Mouse (Mus musculus) embryonic facial prominence, embryonic 14.5 days (tissue): ENCODE measurements around the gene Lmf1. TPM values are rescaled to one million over a fixed set of nuclear protein-coding genes. Genes with fewer than 3 reads are reported as not detected.

Source experiments
- ATAC-seq: fragments of 200-750 bp; cut with Nextera tagmentation; 2 replicates; pipeline ENCODE4 v1.8.0; 2017; ENCODE audit warnings: low read depth, moderate number of reproducible peaks, moderate TSS enrichment
- DNase-seq: peaks from one replicate; pipeline ENCODE4 v3.0.0-alpha.2; 2015; ENCODE audit warnings: low spot score
- H3K27ac ChIP-seq: fragments of 300-500 bp; sonication (generic); replicated peaks from 2 replicates; pipeline ENCODE4 v1.5.1; 2014; ENCODE audit warnings: low read depth, mild to moderate bottlenecking, low read length, moderate library complexity
- H3K27me3 ChIP-seq: fragments of 300-500 bp; sonication (generic); replicated peaks from 2 replicates; pipeline ENCODE4 v1.6.1; 2014; ENCODE audit warnings: low read length; ENCODE audit not compliant: control insufficient read depth, insufficient read depth
- H3K36me3 ChIP-seq: fragments of 300-500 bp; sonication (generic); 2 replicates; pipeline ENCODE4 v1.6.1; 2014; ENCODE audit warnings: low read length, mixed read lengths; ENCODE audit not compliant: control insufficient read depth, insufficient read depth
- H3K4me1 ChIP-seq: fragments of 300-500 bp; sonication (generic); 2 replicates; pipeline ENCODE4 v1.6.1; 2014; ENCODE audit warnings: antibody characterized with exemption, low read length; ENCODE audit not compliant: control insufficient read depth, insufficient read depth
- H3K4me2 ChIP-seq: fragments of 300-500 bp; sonication (generic); 2 replicates; pipeline ENCODE4 v1.6.1; 2014; ENCODE audit warnings: low read depth, mild to moderate bottlenecking, low read length, moderate library complexity, mixed read lengths
- H3K4me3 ChIP-seq: fragments of 300-500 bp; sonication (generic); 2 replicates; pipeline ENCODE4 v1.5.1; 2014; ENCODE audit warnings: low read depth, mild to moderate bottlenecking, low read length
- H3K9ac ChIP-seq: fragments of 300-500 bp; sonication (generic); 2 replicates; pipeline ENCODE4 v1.6.1; 2014; ENCODE audit warnings: low read depth, mild to moderate bottlenecking, low read length, moderate library complexity, mixed read lengths
- H3K9me3 ChIP-seq: fragments of 300-500 bp; sonication (generic); 2 replicates; pipeline ENCODE4 v1.6.1; 2016; ENCODE audit warnings: low read length; ENCODE audit not compliant: control insufficient read depth
- WGBS: fragments of 180-500 bp; shearing (Covaris S2); extraction: QIAGEN DNeasy Blood & Tissue Kit; methylation state at CpG from one replicate; pipeline ENCODE4 v1.1.7; 2014; 5-methylcytosine and 5-hydroxymethylcytosine counted together
- polyA plus RNA-seq: library from polyadenylated mRNA; unstranded; fragments of >200 nt; fragmentation: Nextera tagmentation; extraction: Ambion mirVana; gene quantifications from 2 replicates; pipeline ENCODE4 v1.2.1, GENCODE M21; 2014

Gene Lmf1
- polyA plus RNA-seq, 1 experiment from 2014 or later = 27.3 TPM

DNA sequence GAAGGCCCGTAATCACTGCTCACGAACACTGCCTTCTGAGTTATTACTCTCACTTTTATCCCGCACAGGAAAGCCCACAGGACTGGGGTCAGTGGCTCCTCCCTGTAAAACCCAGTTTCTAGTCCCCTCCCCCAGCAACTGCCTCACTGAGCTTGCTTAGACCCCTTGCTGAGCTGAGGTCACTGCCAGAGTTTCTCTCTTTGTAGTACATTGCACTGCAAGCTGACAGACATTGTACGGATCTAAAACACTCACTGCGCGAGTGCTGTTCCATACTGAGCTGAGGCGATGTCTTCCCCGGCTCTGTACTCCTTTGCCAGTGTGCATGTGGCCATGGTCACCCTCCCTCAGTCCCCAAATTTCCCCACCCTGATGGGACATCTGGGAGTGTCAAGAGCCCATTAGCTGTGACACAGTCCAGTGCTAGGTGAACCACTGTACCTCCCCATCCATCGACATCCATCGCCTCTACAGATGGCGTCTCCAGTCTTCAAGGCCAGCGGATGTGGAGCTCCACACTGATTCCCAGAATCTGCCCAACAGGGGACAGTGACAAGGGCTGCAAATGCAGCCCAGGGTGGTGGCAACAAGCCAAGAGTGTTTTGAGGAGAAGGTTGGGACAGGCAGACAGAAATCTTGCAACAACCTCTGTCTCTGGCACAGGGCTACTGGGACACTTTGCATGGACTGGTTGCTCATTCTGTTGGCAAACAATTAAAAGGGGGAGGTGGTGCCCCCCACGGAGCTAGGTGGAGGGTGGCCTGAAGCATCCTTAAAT, 64.8 kb downstream of the Lmf1 start:
- ATAC-seq (0 out of 2 replicates have a peak, but pooled peaks have one; percentile 21), DNase-seq (peak; percentile 39)
- Histone ChIP-seq H3K4me1 (peaks cover 19% of the 10 kb centered on the region), H3K27ac (no peak overlapping the region), H3K9me3 (no peaks in the 10 kb centered on the region), H3K27me3 (no peaks in the 10 kb centered on the region), H3K4me2 (no peak overlapping the region), H3K9ac (no peak overlapping the region), H3K4me3 (no peak overlapping the region), H3K36me3 (0 out of 2 replicates have a peak, but pooled peaks cover 2% of the 10 kb centered on the region)
- WGBS = 60% methylated on average over 13 of the region's 13 CpGs

DNA sequence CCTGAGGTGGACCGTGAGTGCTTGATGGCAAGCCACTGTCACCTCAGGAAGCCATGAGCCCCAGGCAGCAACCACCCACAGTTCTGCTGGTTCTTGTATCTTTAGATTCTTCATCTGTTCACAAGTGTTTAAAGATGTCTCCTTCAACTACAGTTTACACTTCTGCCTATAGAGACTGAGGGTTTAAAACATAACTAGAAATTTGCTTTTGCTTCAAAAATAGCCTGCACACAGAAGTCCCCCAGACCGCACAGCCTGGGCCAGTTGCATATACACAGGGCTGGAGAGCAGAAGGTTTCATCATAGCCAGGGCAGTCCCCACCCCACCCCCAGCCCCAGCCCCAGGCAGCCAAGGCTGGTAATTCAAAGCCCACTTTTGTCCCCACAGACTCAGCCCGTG, 65.9 kb downstream of the Lmf1 start:
- ATAC-seq (no peak), DNase-seq (no peak)
- Histone ChIP-seq H3K9ac (no peak overlapping the region), H3K4me2 (no peak overlapping the region), H3K36me3 (0 out of 2 replicates have a peak, but pooled peaks cover 7% of the 10 kb centered on the region), H3K27ac (peak overlapping the region; percentile 48; the same call in 1 of the 2 replicates), H3K4me3 (no peak overlapping the region), H3K27me3 (no peaks in the 10 kb centered on the region), H3K4me1 (peaks cover 19% of the 10 kb centered on the region), H3K9me3 (no peaks in the 10 kb centered on the region)
- WGBS = 84% methylated on average over 3 of the region's 3 CpGs

DNA sequence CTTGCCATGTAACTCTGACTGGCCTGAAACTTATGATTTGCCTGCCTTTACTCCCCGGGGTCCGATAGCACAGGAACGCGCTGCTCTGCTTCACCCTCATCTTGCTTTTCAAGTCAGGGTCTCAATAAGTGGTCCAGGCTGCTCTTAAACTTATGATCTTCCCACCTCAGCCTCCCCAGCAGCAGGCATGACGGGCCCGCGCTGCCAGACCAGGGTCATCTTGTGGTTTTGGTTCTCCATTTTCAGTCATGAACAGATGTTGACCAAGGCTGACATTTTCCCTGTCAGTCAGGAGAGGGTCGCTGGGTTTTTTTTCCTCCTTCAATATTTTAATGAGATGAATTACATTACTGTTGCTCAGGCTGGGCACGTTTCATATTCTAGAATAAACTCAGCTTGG, 66.8 kb downstream of the Lmf1 start:
- H3K27ac ChIP-seq = peak overlapping the region; percentile 48; the same call in 1 of the 2 replicates
- 0 out of 2 replicates have a peak, but pooled peaks cover under 1% of the 10 kb centered on the region for H3K9me3 ChIP-seq
- H3K36me3 ChIP-seq = 0 out of 2 replicates have a peak, but pooled peaks cover 7% of the 10 kb centered on the region
- no peak overlapping the region for H3K4me3 ChIP-seq
- peaks cover 19% of the 10 kb centered on the region for H3K4me1 ChIP-seq
- H3K27me3 ChIP-seq = no peaks in the 10 kb centered on the region
- 60% methylated on average over 9 of the region's 9 CpGs for WGBS
- no peak overlapping the region for H3K4me2 ChIP-seq
- no peak overlapping the region for H3K9ac ChIP-seq
- peak; percentile 31 for DNase-seq
- no peak for ATAC-seq

DNA sequence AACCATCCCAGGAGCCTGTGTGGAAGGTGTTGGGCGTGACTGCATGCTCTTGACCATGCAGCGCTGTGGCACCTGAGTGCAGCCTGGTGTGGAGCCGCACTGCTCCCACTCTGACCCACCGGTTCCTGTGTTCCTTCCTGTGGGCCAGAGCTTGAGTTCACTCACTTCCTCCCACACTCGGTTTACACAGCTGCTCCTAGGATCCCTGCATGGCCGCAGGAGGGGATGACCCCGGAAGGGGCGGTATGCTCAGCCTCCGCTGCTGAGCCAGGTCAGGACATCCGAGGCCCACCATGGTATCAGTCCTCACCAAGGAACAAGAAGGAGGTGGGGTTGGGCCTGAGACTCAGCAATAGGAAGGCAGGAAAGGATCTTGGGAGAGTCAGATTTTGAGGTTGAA, 69.0 kb downstream of the Lmf1 start:
- WGBS = 74% methylated on average over 10 of the region's 10 CpGs
- Histone ChIP-seq H3K27me3 (no peaks in the 10 kb centered on the region), H3K27ac (no peak overlapping the region), H3K36me3 (0 out of 2 replicates have a peak, but pooled peaks cover 7% of the 10 kb centered on the region), H3K4me2 (no peak overlapping the region), H3K9ac (no peak overlapping the region), H3K4me1 (peaks cover 19% of the 10 kb centered on the region), H3K4me3 (no peak overlapping the region), H3K9me3 (0 out of 2 replicates have a peak, but pooled peaks cover 3% of the 10 kb centered on the region)
- DNase-seq = no peak
- ATAC-seq = no peak

DNA sequence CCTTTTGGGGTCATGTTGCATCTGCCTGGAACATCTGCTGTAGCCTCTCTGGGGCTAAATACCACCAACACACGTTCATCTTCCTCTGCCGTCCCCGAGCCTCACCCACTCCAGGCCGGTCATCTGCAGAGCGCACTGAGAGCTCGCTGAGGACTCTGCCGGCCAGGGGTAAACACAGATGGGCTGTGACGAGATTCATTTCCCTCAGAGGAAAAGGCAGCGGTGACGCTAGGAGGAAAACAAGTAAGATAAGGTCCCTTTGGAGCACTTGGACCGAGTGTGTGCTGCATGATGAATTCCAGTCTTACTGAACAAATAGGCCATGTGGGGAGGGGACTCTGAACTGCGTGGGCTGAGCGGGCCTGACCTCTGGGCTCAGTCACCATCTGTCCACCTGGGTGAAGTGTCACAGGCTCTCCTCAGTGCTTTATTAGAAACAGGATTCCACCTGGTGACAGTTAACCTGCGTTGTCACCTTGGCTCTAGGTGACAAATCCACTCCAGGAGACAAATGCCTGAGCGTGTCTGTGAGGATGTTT, 69.9 kb downstream of the Lmf1 start:
- H3K36me3 ChIP-seq = 0 out of 2 replicates have a peak, but pooled peaks cover 7% of the 10 kb centered on the region
- no peak overlapping the region for H3K27ac ChIP-seq
- peaks cover 16% of the 10 kb centered on the region; the same call in 1 of the 2 replicates for H3K4me1 ChIP-seq
- H3K4me2 ChIP-seq = no peak overlapping the region
- 45% methylated on average over 15 of the region's 15 CpGs for WGBS
- DNase-seq (peak; percentile 15), ATAC-seq (peak; percentile 47; the same call in 1 of the 2 replicates)
- no peak overlapping the region for H3K4me3 ChIP-seq
- H3K27me3 ChIP-seq = no peaks in the 10 kb centered on the region
- no peak overlapping the region; the same call in 1 of the 2 replicates for H3K9ac ChIP-seq
- H3K9me3 ChIP-seq = 0 out of 2 replicates have a peak, but pooled peaks cover 3% of the 10 kb centered on the region

DNA sequence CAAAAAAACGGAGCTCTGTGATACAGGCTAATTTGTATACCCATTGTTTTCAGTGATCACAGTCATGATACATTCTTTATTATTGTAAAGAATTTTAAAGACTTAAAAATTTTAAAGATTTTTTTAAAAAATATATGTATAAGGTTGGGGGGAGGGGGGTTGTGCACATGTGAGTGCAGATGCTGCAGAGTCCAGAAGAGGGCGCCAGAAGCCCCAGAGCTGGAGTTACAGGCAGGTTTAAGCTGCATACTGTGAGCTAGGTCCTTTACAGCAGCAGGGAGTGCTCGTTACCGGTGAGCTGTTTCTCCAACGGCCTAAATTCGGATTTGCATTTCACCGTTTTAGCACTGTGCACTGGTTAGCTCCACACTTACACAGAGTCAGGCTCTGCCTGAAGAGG, 71.8 kb downstream of the Lmf1 start:
- Histone ChIP-seq H3K9ac (no peak overlapping the region), H3K4me1 (no peaks in the 10 kb centered on the region), H3K4me2 (no peak overlapping the region), H3K27me3 (no peaks in the 10 kb centered on the region), H3K9me3 (0 out of 2 replicates have a peak, but pooled peaks cover 3% of the 10 kb centered on the region), H3K27ac (no peak overlapping the region), H3K4me3 (no peak overlapping the region), H3K36me3 (peaks cover 17% of the 10 kb centered on the region; the same call in 1 of the 2 replicates)
- WGBS = 91% methylated on average over 7 of the region's 7 CpGs
- ATAC-seq = no peak
- DNase-seq = no peak

DNA sequence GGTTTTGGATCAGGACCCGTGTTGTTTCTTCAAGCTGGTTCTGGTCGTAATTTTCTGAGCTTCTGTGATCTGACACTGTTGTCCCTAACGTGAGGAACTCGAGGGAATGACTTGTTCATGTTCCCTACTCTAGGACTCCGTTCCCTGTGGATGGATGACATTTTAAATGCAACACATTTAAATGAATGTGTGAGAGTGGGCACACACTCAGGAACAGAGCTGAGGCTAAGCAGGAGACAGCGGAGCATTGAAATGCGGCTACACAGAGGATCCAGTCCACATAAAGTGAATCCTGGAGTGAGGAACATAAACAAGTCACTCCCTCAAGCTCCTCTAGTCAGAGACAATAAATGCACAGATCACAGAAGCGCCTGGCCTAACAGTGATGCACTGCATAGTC, 73.4 kb downstream of the Lmf1 start:
- H3K4me1 ChIP-seq = no peaks in the 10 kb centered on the region; the same call in 1 of the 2 replicates
- no peak overlapping the region for H3K27ac ChIP-seq
- H3K27me3 ChIP-seq = no peaks in the 10 kb centered on the region
- DNase-seq (no peak), ATAC-seq (no peak)
- 86% methylated on average over 8 of the region's 8 CpGs for WGBS
- H3K4me2 ChIP-seq = no peak overlapping the region
- H3K4me3 ChIP-seq = no peak overlapping the region
- no peak overlapping the region for H3K9ac ChIP-seq
- H3K36me3 ChIP-seq = peaks cover 17% of the 10 kb centered on the region; the same call in 1 of the 2 replicates
- H3K9me3 ChIP-seq = 0 out of 2 replicates have a peak, but pooled peaks cover 3% of the 10 kb centered on the region

DNA sequence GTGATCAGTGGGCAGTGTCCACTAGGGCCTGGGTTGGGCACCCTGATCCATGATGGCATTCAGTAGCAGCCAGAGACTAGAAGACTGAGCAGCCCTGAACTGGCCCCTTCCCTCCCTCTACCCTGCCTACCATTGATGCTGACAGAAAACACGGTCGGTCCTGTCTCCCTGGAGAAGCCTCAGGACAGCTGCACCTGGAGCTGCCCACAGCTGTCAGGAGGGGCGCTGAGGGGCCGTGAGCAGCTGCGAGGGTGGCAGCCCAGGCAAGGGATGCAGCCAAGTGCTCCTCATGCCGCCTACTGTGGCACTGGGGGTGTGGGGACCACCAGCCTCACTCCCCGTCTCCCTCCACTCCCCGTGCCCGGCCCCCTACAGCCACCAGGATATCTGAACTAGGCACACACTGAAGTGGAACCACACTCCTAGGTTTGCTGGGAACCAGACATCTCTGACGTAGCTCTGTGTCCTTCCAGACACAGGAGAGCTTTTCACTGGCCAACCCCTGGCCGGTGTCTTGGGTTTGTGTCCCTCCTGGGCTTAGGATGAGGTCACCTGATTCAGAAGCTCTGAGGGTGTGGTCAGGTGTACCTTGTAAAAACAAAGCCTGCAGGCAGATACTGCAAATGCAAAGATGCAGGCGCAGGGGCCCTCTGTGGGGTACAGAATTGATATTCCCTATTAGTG, 77.4 kb downstream of the Lmf1 start:
- peak overlapping the region; percentile 71 for H3K27ac ChIP-seq
- no peaks in the 10 kb centered on the region for H3K27me3 ChIP-seq
- H3K4me1 ChIP-seq = no peaks in the 10 kb centered on the region; the same call in 1 of the 2 replicates
- peak; percentile 50 for DNase-seq
- ATAC-seq = peak; percentile 73
- no peak overlapping the region for H3K4me3 ChIP-seq
- H3K4me2 ChIP-seq = no peak overlapping the region
- 0 out of 2 replicates have a peak overlapping the region, but pooled peaks have one; percentile 25 for H3K9ac ChIP-seq
- no peaks in the 10 kb centered on the region for H3K9me3 ChIP-seq
- WGBS = 76% methylated on average over 3 of the region's 12 CpGs
- H3K36me3 ChIP-seq = peaks cover 12% of the 10 kb centered on the region; the same call in 1 of the 2 replicates
